Mouse (Mus musculus) ES-CJ7 (cell line): ENCODE results near the gene Rpl29.
A peak's percentile ranks its signal among the peaks of the same experiment; 100 is the strongest.

Experiments
- DNase-seq: peaks from one replicate; pipeline ENCODE4 v3.0.0; 2011; ENCODE audit warnings: low read depth, low spot score

Gene Rpl29

DNA sequence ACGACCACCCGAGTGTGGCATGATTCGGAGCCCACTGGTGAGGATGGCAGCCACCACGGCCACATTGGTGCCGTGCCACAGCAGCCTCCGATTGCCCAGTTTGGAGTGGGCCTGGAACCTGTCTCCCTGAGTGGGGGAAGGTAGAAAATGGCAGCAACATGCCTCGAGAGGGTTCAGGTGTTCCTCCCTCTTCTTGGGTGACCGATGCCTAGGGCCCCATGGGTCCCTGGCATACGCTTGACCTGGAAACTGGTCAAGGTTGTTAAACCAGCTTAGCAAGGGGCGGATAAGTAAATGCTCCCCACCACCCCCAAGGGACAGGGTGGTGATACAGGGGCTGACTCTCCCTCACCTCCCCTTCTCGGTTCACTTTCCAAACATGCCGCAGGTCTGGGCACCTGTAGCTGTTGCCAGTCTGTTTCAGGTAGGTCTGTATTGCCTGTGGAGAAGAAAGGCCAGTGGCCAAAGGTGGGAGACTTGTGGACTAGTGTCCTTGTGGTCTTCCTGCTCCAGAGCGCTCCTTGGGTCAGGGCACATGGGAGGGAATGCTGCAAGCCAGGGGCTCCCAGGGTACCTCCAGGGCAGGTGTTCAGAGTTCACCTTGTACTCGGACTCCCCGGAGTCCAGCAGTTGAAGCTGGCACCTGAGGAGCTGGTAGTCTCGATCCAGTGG, 44.0 kb downstream of the Rpl29 start:
- DNase-seq: no peak

DNA sequence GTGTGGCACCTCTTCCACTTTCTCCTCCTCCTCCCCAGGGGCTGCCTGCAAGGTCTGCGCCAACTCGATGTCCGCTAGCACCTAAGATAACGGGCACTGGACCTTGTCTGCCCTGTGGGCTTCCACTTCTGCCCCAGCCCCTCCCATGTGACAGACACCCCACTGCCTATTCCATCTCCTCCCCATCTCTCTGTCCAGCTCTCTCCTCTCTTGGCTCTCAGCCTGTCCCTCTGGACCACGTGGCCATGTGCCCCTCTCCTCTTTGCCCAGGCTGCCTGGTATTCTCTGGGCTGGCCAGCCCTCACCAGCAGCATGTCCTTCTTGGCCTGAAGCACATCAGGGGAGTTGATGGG, 44.5 kb downstream of the Rpl29 start:
- DNase-seq: no peak

DNA sequence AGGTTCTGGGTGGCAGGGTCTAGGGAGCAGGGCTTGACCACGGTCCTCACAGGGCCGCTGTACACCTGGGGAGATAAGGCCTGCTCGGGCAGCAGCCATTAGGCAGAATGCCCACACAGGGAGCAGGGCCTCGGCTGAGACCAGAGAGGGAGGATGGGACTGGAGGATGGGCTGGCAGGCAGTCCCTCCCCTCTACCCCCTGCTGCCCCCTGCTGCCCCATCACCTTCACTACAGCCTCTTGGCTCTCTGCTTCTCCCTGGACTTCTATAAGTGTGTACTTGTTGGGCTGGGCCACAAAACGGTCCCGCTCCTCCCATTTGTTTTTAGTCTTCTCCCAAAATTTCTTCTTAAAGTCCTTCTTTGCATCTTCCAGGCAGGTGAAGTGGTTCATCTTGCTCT, 45.2 kb downstream of the Rpl29 start:
- DNase-seq: peak; percentile 86

DNA sequence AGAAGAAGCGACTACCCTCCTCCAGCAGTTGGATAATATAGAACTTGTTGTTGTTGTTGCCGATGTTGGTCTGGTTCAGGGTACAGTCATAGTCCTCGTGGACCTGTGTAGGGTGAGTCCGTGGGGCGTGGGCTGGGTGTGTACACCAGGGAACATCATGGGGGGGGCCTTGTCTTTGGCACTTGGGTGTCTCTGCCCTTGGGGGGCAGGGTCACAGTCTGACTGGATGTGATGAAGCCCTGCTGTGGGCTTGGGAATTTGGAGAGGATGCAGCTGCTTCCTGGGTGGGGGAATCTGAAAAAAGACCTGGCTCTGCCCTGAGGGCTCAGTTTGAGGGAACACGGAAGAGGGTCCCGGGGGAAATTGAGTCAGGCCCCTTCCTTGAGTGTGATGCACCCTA, 45.8 kb downstream of the Rpl29 start:
- peak; percentile 72 for DNase-seq

DNA sequence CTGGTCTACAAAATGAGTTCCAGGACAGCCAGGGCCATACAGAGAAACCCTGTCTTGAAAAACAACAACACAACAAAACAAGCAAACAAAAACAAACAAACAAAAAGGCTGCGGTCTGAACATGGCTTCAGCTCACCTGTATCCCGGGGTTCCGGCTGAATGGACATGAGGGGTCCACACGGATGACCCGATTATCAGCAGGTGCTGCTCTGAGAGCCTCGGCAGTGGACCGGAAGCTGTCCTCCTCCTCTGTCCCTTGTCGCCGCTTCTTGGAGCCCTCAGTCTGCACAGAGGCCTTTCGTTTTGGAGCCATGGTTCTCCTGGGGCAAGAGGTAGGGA, 46.4 kb downstream of the Rpl29 start, which contains the start of gene Rrp9:
Rrp9 (plus strand) TSS at position 301 of the 339 bp plus-strand sequence.
- DNase-seq: no peak

DNA sequence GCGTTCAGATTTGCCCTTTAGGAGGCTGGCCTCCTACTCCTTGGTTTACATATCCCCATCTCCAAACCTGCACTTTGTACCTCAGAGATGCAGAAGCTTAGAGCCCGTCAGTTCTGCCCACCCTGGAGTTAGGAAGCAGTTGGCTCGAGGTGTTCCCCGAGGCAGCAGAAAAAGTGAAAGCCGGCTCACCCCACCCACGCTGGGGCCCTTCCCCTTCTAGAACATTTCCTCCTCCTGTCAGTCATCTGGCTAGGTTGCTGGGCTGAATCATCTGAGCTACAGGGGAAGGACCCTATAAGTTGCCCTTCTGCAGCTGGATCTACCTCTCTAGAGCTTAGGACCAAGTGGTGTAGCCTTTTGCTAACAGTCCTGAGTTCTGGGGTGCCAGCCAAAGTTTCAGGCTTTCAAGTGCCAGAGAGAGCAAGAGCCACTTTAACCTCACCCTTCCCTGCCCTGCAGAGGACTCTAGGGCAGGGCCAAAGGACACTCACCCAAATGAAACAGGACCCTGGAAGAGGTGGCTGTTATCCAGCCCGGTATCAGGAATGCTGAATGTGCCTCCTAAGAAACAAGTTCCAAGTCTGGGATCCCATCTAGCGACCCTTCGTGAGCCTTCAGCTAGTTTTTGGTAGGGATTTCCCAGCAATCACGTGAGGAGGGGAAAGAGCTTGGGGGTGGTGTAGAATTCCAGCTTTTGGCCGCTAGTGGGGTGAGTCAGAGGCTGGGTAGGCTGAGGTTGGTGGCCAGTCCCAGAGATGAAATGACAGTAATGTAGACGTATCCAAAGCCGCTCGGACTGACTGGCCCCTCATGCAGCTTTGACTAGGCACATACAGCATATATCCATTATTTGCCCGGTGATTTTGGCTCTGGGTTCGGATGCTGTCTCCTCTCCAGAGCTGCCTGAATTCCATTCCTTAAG, 47.0 kb downstream of the Rpl29 start:
- DNase-seq: peak; percentile 72

DNA sequence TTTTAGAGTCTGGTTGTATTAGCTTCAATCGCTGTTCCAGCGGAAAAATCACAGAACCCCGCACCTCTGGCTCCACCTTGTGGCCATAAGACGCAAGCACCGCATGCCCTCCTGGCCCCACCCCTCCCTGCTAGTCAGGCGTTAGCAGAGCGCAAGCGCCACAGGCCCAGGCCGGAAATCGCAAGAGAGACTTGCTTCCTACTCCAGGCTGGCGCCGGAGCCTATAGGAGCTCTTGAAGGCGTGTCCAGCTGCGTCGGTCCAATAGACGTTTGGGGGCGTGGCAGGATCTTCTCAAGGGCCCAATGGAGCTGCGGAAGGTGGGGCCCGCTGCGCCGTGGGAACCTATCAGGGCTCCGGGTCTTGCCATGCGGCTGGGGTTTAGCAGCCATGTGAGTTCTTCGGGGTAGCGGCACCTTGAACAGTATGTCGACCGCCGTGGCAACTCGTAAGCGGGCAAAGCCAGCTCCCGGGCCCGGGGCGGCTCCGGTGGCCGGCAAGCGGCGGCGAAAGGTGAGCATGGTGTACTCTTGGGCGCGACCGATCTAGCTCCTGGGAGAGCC, 47.8 kb downstream of the Rpl29 start, which contains the start of gene Parp3:
Parp3 (minus strand) TSS at position 26 of the 561 bp plus-strand sequence.
- DNase-seq: peak; percentile 100

DNA sequence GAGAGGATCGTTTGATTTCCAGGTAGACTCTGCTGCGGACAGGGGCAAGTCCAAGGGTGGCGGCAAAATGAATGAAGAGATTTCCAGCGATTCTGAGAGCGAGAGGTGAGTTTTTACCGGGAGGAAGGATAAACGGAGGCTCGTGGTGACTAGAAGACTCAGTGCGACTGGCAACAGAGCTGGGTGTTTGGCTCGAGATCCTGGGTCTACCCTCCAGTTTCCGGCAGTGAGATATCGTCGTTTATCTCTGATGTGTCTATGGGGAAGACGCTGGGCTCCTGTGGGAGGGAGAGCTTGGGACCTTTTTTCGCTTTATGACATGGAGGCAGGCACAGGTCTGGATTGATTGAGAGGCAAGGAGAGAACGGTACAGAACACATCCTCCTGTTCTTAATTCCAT, 48.4 kb downstream of the Rpl29 start:
- DNase-seq: no peak

DNA sequence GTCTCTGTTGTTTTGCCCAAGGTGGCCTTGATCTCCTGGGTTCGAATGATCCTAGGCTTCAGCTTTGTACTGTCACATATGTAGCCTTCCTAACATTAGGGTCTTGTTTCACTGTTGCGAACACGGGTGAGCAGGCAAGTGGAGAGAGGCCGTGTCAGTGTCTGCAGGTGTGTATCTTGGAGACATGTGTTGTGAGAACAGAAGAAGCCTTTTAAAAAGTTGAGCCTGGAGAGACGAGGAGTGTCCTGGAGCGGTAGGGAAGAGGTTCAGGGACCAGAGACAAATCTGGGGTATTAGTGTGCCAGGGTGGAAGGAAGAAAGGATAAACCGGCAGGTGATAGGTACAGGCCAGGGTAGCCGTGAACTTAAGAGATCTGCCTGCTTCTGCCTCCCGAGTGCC, 48.8 kb downstream of the Rpl29 start:
- no peak for DNase-seq

DNA sequence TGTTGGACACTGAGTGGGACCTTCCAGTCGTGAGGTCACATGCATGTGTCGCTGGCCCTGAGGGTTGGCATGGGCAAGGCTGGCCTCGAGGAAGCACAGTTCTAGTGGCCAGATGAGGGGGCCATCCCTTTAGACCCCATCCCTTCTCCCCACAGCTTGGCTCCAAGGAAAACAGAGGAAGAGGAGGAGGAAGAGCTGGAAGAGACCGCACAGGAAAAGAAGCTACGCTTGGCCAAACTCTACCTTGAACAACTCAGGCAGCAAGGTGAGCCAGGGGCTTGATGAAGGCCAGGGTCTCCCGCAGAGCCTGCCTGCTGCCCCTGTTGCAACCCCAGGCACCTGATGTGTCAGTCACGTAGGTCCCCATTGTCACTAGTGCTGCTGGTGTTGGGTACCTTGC, 51.3 kb downstream of the Rpl29 start:
- no peak for DNase-seq

DNA sequence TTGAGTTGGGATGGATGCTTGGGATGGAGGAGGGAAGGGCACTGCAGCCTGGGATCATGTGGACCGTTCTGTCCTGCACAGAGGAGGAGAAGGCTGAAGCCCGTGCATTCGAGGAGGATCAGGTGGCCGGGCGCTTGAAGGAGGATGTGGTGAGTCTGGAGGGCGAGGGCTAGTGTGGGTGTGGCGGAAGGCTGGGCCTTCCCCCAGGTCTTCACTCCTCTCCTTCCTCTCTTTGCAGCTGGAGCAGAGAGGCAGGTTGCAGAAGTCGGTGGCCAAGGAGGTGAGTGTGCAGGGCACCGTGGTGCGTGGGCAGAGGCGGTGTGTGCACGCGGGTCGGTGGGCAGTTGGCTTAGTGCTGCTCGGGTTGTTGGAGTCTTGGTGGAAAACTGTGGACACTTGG, 51.8 kb downstream of the Rpl29 start:
- DNase-seq: no peak
